Mouse (Mus musculus): ENCODE results near the gene Rab3il1.

GRCm38 (mm10) chr19:9997204-9998062 is 4.0 kb upstream of the Rab3il1 start:
- no peak for TF ChIP-seq CTCF (IDR thresholded peaks at IDR 0.05; ENCODE audit: low read depth)
- no peak for TF ChIP-seq EP300 (IDR thresholded peaks at IDR 0.05; ENCODE audit: low read depth)

Measured in liver, postnatal 0 days (tissue).